Mouse (Mus musculus) bone marrow macrophage, adult 2 months (primary cell): ENCODE results near the gene 4930524J08Rik.

Experiments used
- CTCF ChIP-seq: IDR thresholded peaks from 2 replicates; pipeline ENCODE4 v1.5.1; 2012; ENCODE audit warnings: low read depth, mild to moderate bottlenecking, low read length, moderate library complexity
- POLR2A ChIP-seq: IDR thresholded peaks from 2 replicates; pipeline ENCODE4 v1.6.1; 2012; ENCODE audit warnings: mild to moderate bottlenecking, low read depth, low read length, borderline replicate concordance

- TF ChIP-seq POLR2A (no peak), CTCF (no peak)
These were observed 3.8 kb upstream of the 4930524J08Rik start for GRCm38 (mm10) chr5:99975061-99975460.
